Mouse (Mus musculus) thymus, adult 2 months (tissue): Measurements from ENCODE around the gene Ulk3.

Experiments
- CTCF ChIP-seq: fragments of 200-500 bp; IDR thresholded peaks from 2 replicates; pipeline ENCODE4 v1.5.1; 2012; ENCODE audit warnings: mild to moderate bottlenecking, control low read depth, low read length, moderate library complexity, borderline replicate concordance; ENCODE audit not compliant: control insufficient read depth, poor library complexity, insufficient read depth; ENCODE audit errors: extremely low read depth
- POLR2A ChIP-seq: fragments of 200-500 bp; IDR thresholded peaks from 2 replicates; pipeline ENCODE4 v1.6.1; 2012; ENCODE audit warnings: mild to moderate bottlenecking, low read length, control low read depth, moderate library complexity; ENCODE audit not compliant: control insufficient read depth, poor library complexity, insufficient read depth; ENCODE audit errors: extremely low read depth

GRCm38 (mm10) chr9:57600620-57601352 is 11.5 kb downstream of the Ulk3 start:
- TF ChIP-seq POLR2A (no peak), CTCF (no peak)
